Mouse (Mus musculus): Measurements from ENCODE around the gene Cadm2.

- no peak for TF ChIP-seq CTCF (IDR thresholded peaks at IDR 0.05; ENCODE audit: control insufficient read depth, insufficient read depth, insufficient read length)
- no peak for TF ChIP-seq USF1 (IDR thresholded peaks at IDR 0.05; ENCODE audit: low read depth)
- TF ChIP-seq MYOD1 (IDR thresholded peaks at IDR 0.05; ENCODE audit: control insufficient read depth, insufficient read length, low read depth) = no peak
- no peak for TF ChIP-seq MAX (IDR thresholded peaks at IDR 0.05)
- no peak for TF ChIP-seq MYOG (IDR thresholded peaks at IDR 0.05; ENCODE audit: control insufficient read depth, extremely low read depth, insufficient read length)
- TF ChIP-seq CEBPB (IDR thresholded peaks at IDR 0.05; ENCODE audit: low read depth) = no peak
Observed at GRCm38 (mm10) chr16:67599981-67600380, 20.7 kb downstream of the Cadm2 start.

All from C2C12 (cell line).